Mouse (Mus musculus) limb, embryonic 10.5 days (tissue): ENCODE data around the gene Brd3os. TPM values are rescaled to one million over a fixed set of nuclear protein-coding genes. Genes with fewer than 3 reads are reported as not detected.

ENCODE experiments used
- DNase-seq: peaks from one replicate; pipeline ENCODE4 v3.0.0-alpha.2; 2017; ENCODE audit warnings: low spot score
- H3K27ac ChIP-seq: fragments of 300-500 bp; sonication (generic); 2 replicates; pipeline ENCODE4 v1.5.1; 2016; ENCODE audit warnings: mild to moderate bottlenecking
- H3K27me3 ChIP-seq: fragments of 300-500 bp; sonication (generic); 2 replicates; pipeline ENCODE4 v1.6.1; 2016; ENCODE audit warnings: low read depth, mild to moderate bottlenecking; ENCODE audit not compliant: poor library complexity, severe bottlenecking
- H3K36me3 ChIP-seq: fragments of 300-500 bp; sonication (generic); 2 replicates; pipeline ENCODE4 v1.6.1; 2016; ENCODE audit warnings: mild to moderate bottlenecking, moderate library complexity
- H3K4me1 ChIP-seq: fragments of 300-500 bp; sonication (generic); 2 replicates; pipeline ENCODE4 v1.6.1; 2016
- H3K4me3 ChIP-seq: fragments of 300-500 bp; sonication (generic); 2 replicates; pipeline ENCODE4 v1.5.1; 2016; ENCODE audit warnings: mild to moderate bottlenecking, moderate library complexity
- H3K9me3 ChIP-seq: fragments of 300-500 bp; sonication (generic); replicated peaks from 2 replicates; pipeline ENCODE4 v1.6.1; 2016; ENCODE audit warnings: mild to moderate bottlenecking
- WGBS: fragments of 180-500 bp; shearing (Covaris S2); methylation state at CpG from one replicate; pipeline ENCODE4 v1.1.7; 2016; 5-methylcytosine and 5-hydroxymethylcytosine counted together
- polyA plus RNA-seq: library from polyadenylated mRNA; unstranded; fragments of >200 nt; fragmentation: Nextera tagmentation; extraction: Ambion mirVana; gene quantifications from 2 replicates; pipeline ENCODE4 v1.2.1, GENCODE M21; 2016

Gene Brd3os
- polyA plus RNA-seq, 1 experiment from 2014 or later = 7.6 TPM

- Histone ChIP-seq H3K27me3 (no peaks in the 10 kb centered on the region), H3K4me3 (0 out of 2 replicates have a peak overlapping the region, but pooled peaks have one; percentile 2), H3K36me3 (no peaks in the 10 kb centered on the region), H3K9me3 (no peaks in the 10 kb centered on the region), H3K27ac (peak overlapping the region; percentile 80), H3K4me1 (peaks cover 89% of the 10 kb centered on the region)
- 11% methylated on average over 7 of the region's 7 CpGs for WGBS
- no peak for DNase-seq
Observed at GRCm38 (mm10) chr2:27412245-27412800, 29.8 kb upstream of the Brd3os start.

- WGBS = 68% methylated on average over 2 of the region's 2 CpGs
- DNase-seq = no peak
- Histone ChIP-seq H3K27ac (0 out of 2 replicates have a peak overlapping the region, but pooled peaks have one; percentile 32), H3K4me3 (no peak overlapping the region), H3K27me3 (no peaks in the 10 kb centered on the region), H3K9me3 (no peaks in the 10 kb centered on the region), H3K36me3 (no peaks in the 10 kb centered on the region), H3K4me1 (peaks cover 89% of the 10 kb centered on the region)
Observed at GRCm38 (mm10) chr2:27413582-27413935, 28.6 kb upstream of the Brd3os start.

GRCm38 (mm10) chr2:27413936-27414657 is 28.0 kb upstream of the Brd3os start:
- no peak overlapping the region for H3K4me3 ChIP-seq
- H3K9me3 ChIP-seq = no peaks in the 10 kb centered on the region
- H3K4me1 ChIP-seq = peaks cover 90% of the 10 kb centered on the region
- WGBS = 39% methylated on average over 16 of the region's 16 CpGs
- H3K27ac ChIP-seq = 0 out of 2 replicates have a peak overlapping the region, but pooled peaks have one; percentile 32
- DNase-seq = no peak
- H3K27me3 ChIP-seq = no peaks in the 10 kb centered on the region
- H3K36me3 ChIP-seq = no peaks in the 10 kb centered on the region

- Histone ChIP-seq H3K4me1 (peaks cover 96% of the 10 kb centered on the region), H3K27me3 (no peaks in the 10 kb centered on the region), H3K27ac (no peak overlapping the region), H3K9me3 (no peaks in the 10 kb centered on the region), H3K36me3 (no peaks in the 10 kb centered on the region), H3K4me3 (no peak overlapping the region)
- 68% methylated on average over 11 of the region's 11 CpGs for WGBS
- no peak for DNase-seq
Observed at GRCm38 (mm10) chr2:27415060-27415783, 26.9 kb upstream of the Brd3os start.

- Histone ChIP-seq H3K4me3 (no peak overlapping the region), H3K27me3 (no peaks in the 10 kb centered on the region), H3K36me3 (peaks cover 4% of the 10 kb centered on the region; the same call in 1 of the 2 replicates), H3K27ac (no peak overlapping the region), H3K9me3 (no peaks in the 10 kb centered on the region), H3K4me1 (peaks cover 86% of the 10 kb centered on the region)
- WGBS = 37% methylated on average over 3 of the region's 3 CpGs
- DNase-seq = no peak
Observed at GRCm38 (mm10) chr2:27416425-27416824, 25.7 kb upstream of the Brd3os start.

- no peak for DNase-seq
- H3K4me1 ChIP-seq = peaks cover 81% of the 10 kb centered on the region
- no peak overlapping the region for H3K4me3 ChIP-seq
- WGBS = 69% methylated on average over 5 of the region's 5 CpGs
- peaks cover 12% of the 10 kb centered on the region for H3K36me3 ChIP-seq
- H3K9me3 ChIP-seq = no peaks in the 10 kb centered on the region
- H3K27ac ChIP-seq = peak overlapping the region; percentile 47; the same call in 1 of the 2 replicates
- no peaks in the 10 kb centered on the region for H3K27me3 ChIP-seq
Observed at GRCm38 (mm10) chr2:27417648-27418153, 24.4 kb upstream of the Brd3os start.

GRCm38 (mm10) chr2:27418577-27419070 is 23.5 kb upstream of the Brd3os start:
- WGBS = 36% methylated on average over 6 of the region's 6 CpGs

GRCm38 (mm10) chr2:27421293-27422068 is 20.6 kb upstream of the Brd3os start:
- H3K4me1 ChIP-seq = peaks cover 76% of the 10 kb centered on the region
- no peaks in the 10 kb centered on the region for H3K9me3 ChIP-seq
- H3K4me3 ChIP-seq = no peak overlapping the region
- 90% methylated on average over 20 of the region's 20 CpGs for WGBS
- no peaks in the 10 kb centered on the region for H3K27me3 ChIP-seq
- 0 out of 2 replicates have a peak overlapping the region, but pooled peaks have one; percentile 27 for H3K27ac ChIP-seq
- peaks cover 16% of the 10 kb centered on the region for H3K36me3 ChIP-seq
- DNase-seq = no peak

More at GRCm38 (mm10) chr2:27418577-27419070, 23.5 kb upstream of the Brd3os start:
- Histone ChIP-seq H3K4me1 (peaks cover 81% of the 10 kb centered on the region), H3K9me3 (no peaks in the 10 kb centered on the region), H3K27ac (peak overlapping the region; percentile 7; the same call in 1 of the 2 replicates), H3K36me3 (peaks cover 16% of the 10 kb centered on the region), H3K4me3 (no peak overlapping the region), H3K27me3 (no peaks in the 10 kb centered on the region)
- no peak for DNase-seq

GRCm38 (mm10) chr2:27423596-27423995 is 18.5 kb upstream of the Brd3os start:
- H3K36me3 ChIP-seq = peaks cover 16% of the 10 kb centered on the region
- no peak overlapping the region for H3K27ac ChIP-seq
- 74% methylated on average over 7 of the region's 7 CpGs for WGBS
- peaks cover 73% of the 10 kb centered on the region for H3K4me1 ChIP-seq
- H3K27me3 ChIP-seq = no peaks in the 10 kb centered on the region
- no peak overlapping the region for H3K4me3 ChIP-seq
- DNase-seq = no peak
- no peaks in the 10 kb centered on the region for H3K9me3 ChIP-seq

- Histone ChIP-seq H3K27me3 (no peaks in the 10 kb centered on the region; the same call in 1 of the 2 replicates), H3K4me3 (peak overlapping the region; percentile 93), H3K4me1 (peaks cover 59% of the 10 kb centered on the region), H3K36me3 (peaks cover 16% of the 10 kb centered on the region), H3K27ac (peak overlapping the region; percentile 97), H3K9me3 (no peaks in the 10 kb centered on the region)
- peak; percentile 67 for DNase-seq
- WGBS = under 1% methylated on average over 20 of the region's 20 CpGs
Observed at GRCm38 (mm10) chr2:27425161-27425611, 16.9 kb upstream of the Brd3os start.

- Histone ChIP-seq H3K9me3 (no peaks in the 10 kb centered on the region), H3K27ac (peak overlapping the region; percentile 97), H3K4me3 (peak overlapping the region; percentile 93), H3K27me3 (no peaks in the 10 kb centered on the region; the same call in 1 of the 2 replicates), H3K36me3 (peaks cover 16% of the 10 kb centered on the region), H3K4me1 (peaks cover 59% of the 10 kb centered on the region)
- under 1% methylated on average over 60 of the region's 60 CpGs for WGBS
- DNase-seq = peak; percentile 76
Observed at GRCm38 (mm10) chr2:27425751-27426405, 16.2 kb upstream of the Brd3os start.
